Mouse (Mus musculus): ENCODE data around the gene Snx25. TPM values are rescaled to one million over a fixed set of nuclear protein-coding genes. Genes with fewer than 3 reads are reported as not detected.

The Snx25 gene
- polyA plus RNA-seq, 1 experiment from 2014 or later, result 34.5 TPM

DNA sequence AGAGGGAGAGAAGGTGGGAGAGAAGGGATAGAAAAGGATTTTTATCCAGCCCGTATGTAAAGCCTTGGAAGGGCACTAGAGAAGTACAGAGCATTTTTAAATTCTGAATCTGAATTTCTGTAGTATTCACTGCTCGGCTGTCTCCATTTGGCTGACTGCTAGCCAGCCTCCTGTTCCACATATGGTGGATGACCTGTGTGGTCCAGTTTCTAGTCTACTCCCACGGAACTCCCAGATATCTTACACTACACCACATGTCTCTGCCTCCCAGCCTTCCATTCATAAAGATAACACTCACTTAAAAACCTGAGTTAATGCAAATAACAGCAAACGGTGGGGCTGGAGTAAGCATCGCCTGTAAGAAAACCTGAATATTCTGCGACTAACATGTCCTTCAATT is 2.7 kb downstream of the Snx25 start:
- no peak overlapping the region for H3K4me3 ChIP-seq (ENCODE audit: low read depth, low read length)
- H3K27me3 ChIP-seq (replicated peaks; ENCODE audit: insufficient read depth, low read length), result no peaks in the 10 kb centered on the region
- no peaks in the 10 kb centered on the region for H3K36me3 ChIP-seq (ENCODE audit: insufficient read depth, low read length)
- H3K9ac ChIP-seq (replicated peaks; ENCODE audit: low read depth), result no peak overlapping the region
- H3K4me2 ChIP-seq (replicated peaks; ENCODE audit: low read depth, low read length), result peak overlapping the region; percentile 3; the same call in 1 of the 2 replicates
- DNase-seq (ENCODE audit: low spot score) (no peak), ATAC-seq (no peak)
- no peak overlapping the region for H3K27ac ChIP-seq (ENCODE audit: low read length)
- TF ChIP-seq EP300 (IDR thresholded peaks at IDR 0.05), result no peak
- TF ChIP-seq CTCF (IDR thresholded peaks at IDR 0.05), result no peak
- H3K9me3 ChIP-seq (ENCODE audit: low read length), result no peaks in the 10 kb centered on the region
- H3K4me1 ChIP-seq (ENCODE audit: insufficient read depth, low read depth, low read length), result peaks cover 13% of the 10 kb centered on the region; the same call in 1 of the 2 replicates
- 77% methylated on average over 6 of the region's 6 CpGs for WGBS

DNA sequence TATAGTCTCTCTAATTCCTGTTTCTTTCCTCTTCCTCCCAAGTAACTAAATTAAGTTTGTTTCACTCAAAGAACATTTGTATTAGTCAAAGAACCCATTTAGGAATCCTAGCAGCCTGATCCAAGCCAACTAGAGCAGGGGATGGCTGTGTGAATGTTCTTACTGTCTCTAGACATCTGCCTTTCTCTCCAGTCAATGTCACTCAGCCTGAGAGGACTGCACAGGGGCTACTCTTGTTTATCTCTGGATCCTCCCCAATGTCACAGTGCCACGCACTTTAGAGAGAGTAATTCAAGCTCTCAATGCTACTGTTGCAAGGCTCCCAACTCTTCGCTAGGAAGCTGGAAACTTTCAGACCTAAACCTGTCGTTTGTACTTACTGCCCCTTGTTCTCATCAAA is 5.8 kb downstream of the Snx25 start:
- 43% methylated on average over 3 of the region's 3 CpGs for WGBS
- H3K4me3 ChIP-seq (ENCODE audit: low read depth, low read length), result no peak overlapping the region
- H3K9me3 ChIP-seq (ENCODE audit: low read length), result no peaks in the 10 kb centered on the region
- no peaks in the 10 kb centered on the region for H3K27me3 ChIP-seq (replicated peaks; ENCODE audit: insufficient read depth, low read length)
- DNase-seq (ENCODE audit: low spot score), result no peak
- no peak overlapping the region for H3K9ac ChIP-seq (replicated peaks; ENCODE audit: low read depth)
- ATAC-seq, result no peak
- H3K36me3 ChIP-seq (ENCODE audit: insufficient read depth, low read length), result no peaks in the 10 kb centered on the region
- peaks cover 16% of the 10 kb centered on the region for H3K4me1 ChIP-seq (ENCODE audit: insufficient read depth, low read depth, low read length)
- TF ChIP-seq EP300 (IDR thresholded peaks at IDR 0.05) (no peak), CTCF (IDR thresholded peaks at IDR 0.05) (no peak)
- no peak overlapping the region for H3K27ac ChIP-seq (ENCODE audit: low read length)
- H3K4me2 ChIP-seq (replicated peaks; ENCODE audit: low read depth, low read length), result no peak overlapping the region

DNA sequence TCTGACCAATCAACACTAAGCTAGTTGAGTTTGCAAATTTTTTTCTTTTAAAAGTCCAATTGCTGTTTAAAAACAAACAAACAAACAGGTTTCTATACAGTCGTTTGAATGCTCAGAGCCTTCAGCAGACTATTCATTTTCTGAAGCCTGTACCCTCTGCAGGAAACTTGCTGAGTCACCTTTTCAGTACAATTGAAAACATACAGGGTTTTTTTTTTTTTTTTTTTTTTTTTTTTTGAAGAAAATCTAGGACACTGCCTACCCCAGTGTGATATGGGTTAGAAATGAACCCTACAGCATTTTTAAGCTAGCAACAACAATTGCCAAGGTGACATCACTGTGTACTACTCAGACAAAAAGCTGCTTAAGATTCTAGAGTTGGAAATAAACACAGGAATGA is 8.0 kb downstream of the Snx25 start:
- peak; percentile 23; the same call in 1 of the 2 replicates for ATAC-seq
- no peak for DNase-seq (ENCODE audit: low spot score)
- H3K9me3 ChIP-seq (ENCODE audit: low read length), result no peaks in the 10 kb centered on the region
- 18% methylated on average over 1 of the region's 1 CpGs for WGBS
- H3K4me3 ChIP-seq (ENCODE audit: low read depth, low read length), result no peak overlapping the region
- TF ChIP-seq EP300 (IDR thresholded peaks at IDR 0.05), result no peak
- no peak for TF ChIP-seq CTCF (IDR thresholded peaks at IDR 0.05)
- H3K27ac ChIP-seq (ENCODE audit: low read length), result 0 out of 2 replicates have a peak overlapping the region, but pooled peaks have one; percentile 34
- no peak overlapping the region for H3K9ac ChIP-seq (replicated peaks; ENCODE audit: low read depth)
- H3K27me3 ChIP-seq (replicated peaks; ENCODE audit: insufficient read depth, low read length), result no peaks in the 10 kb centered on the region
- H3K4me2 ChIP-seq (replicated peaks; ENCODE audit: low read depth, low read length), result no peak overlapping the region
- no peaks in the 10 kb centered on the region for H3K36me3 ChIP-seq (ENCODE audit: insufficient read depth, low read length)
- peaks cover 16% of the 10 kb centered on the region for H3K4me1 ChIP-seq (ENCODE audit: insufficient read depth, low read depth, low read length)

DNA sequence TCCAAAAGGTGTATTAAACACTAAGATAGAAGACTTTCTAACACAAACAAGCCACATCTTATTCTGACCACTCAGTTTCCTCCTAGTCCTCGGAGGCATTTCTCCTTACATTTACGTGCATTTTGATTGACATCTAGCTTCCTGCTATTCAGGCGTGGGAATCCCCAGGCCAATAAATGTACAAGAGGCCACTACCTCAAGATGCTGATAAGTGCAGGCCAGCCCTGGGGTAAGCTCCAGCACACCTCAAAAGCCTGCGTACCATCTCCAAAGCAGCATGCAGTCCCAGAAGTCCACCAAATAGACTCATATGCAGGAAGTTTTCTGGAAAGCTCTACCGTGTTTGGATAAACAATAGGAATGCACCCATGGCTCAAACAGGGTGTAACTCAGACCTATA is 8.5 kb downstream of the Snx25 start:
- Histone ChIP-seq H3K27me3 (replicated peaks; ENCODE audit: insufficient read depth, low read length) (no peaks in the 10 kb centered on the region), H3K4me2 (replicated peaks; ENCODE audit: low read depth, low read length) (no peak overlapping the region), H3K4me3 (ENCODE audit: low read depth, low read length) (no peak overlapping the region), H3K4me1 (ENCODE audit: insufficient read depth, low read depth, low read length) (peaks cover 16% of the 10 kb centered on the region), H3K36me3 (ENCODE audit: insufficient read depth, low read length) (no peaks in the 10 kb centered on the region), H3K9me3 (ENCODE audit: low read length) (no peaks in the 10 kb centered on the region), H3K27ac (ENCODE audit: low read length) (no peak overlapping the region), H3K9ac (replicated peaks; ENCODE audit: low read depth) (no peak overlapping the region)
- TF ChIP-seq CTCF (IDR thresholded peaks at IDR 0.05), result no peak
- no peak for TF ChIP-seq EP300 (IDR thresholded peaks at IDR 0.05)
- 50% methylated on average over 5 of the region's 5 CpGs for WGBS
- DNase-seq (ENCODE audit: low spot score) (no peak), ATAC-seq (no peak)

DNA sequence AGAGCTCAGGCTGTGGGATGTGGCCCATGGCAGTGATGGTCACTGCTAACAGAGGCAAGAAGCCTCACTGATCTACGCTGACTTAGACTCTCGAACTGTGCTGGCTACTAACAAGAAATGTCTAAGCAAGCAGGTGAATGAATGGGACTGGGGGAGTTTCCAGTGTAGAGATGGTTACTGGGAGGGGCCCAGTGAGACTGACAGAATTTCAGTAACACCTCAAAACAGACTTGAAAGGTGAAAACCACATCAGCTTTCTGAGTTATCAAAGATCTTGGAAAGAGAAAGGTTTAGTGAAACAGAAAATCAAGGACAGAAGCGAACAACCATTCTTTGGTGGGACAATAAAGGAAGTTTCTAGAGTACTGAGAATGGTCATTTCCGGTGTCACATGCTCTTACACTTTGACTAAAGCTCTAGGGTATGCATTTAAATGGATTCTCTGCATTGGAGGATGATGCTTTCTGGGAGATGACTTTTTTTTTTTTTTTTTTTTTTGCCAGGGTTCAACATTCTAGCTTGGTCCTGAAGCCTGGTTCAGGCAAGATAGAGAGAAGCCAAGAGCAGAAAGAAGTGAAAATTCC is 9.4 kb downstream of the Snx25 start:
- Histone ChIP-seq H3K27ac (ENCODE audit: low read length) (no peak overlapping the region), H3K4me2 (replicated peaks; ENCODE audit: low read depth, low read length) (no peak overlapping the region), H3K9me3 (ENCODE audit: low read length) (no peaks in the 10 kb centered on the region), H3K9ac (replicated peaks; ENCODE audit: low read depth) (no peak overlapping the region), H3K4me1 (ENCODE audit: insufficient read depth, low read depth, low read length) (peaks cover 16% of the 10 kb centered on the region), H3K36me3 (ENCODE audit: insufficient read depth, low read length) (no peaks in the 10 kb centered on the region), H3K27me3 (replicated peaks; ENCODE audit: insufficient read depth, low read length) (no peaks in the 10 kb centered on the region), H3K4me3 (ENCODE audit: low read depth, low read length) (no peak overlapping the region)
- WGBS, result 82% methylated on average over 4 of the region's 4 CpGs
- no peak for ATAC-seq
- TF ChIP-seq EP300 (IDR thresholded peaks at IDR 0.05) (no peak), CTCF (IDR thresholded peaks at IDR 0.05) (no peak)
- no peak for DNase-seq (ENCODE audit: low spot score)

DNA sequence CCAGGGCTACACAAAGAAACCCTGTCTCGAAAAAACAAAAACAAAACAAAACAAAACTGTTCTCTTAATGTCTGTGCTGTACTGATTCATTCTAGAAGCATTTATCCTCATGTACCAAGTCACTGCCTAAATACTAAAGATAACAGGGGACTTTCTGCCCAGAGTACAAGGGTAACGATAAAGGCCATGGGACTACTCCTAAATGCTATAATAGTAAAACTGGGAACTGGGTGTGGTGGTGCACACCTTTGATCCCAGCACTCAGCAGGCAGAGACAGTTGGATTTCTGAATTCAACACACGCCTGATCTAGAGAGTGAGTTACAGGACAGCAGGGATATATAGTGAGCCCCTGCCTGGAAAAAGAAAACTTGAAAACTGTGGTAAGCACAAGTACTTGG is 10.3 kb downstream of the Snx25 start:
- H3K27ac ChIP-seq (ENCODE audit: low read length), result no peak overlapping the region

More for the DNA sequence above, 10.3 kb downstream of the Snx25 start:
- no peak overlapping the region for H3K4me3 ChIP-seq (ENCODE audit: low read depth, low read length)
- ATAC-seq, result no peak
- WGBS, result 82% methylated on average over 3 of the region's 3 CpGs
- no peak overlapping the region for H3K9ac ChIP-seq (replicated peaks; ENCODE audit: low read depth)
- H3K4me1 ChIP-seq (ENCODE audit: insufficient read depth, low read depth, low read length), result peaks cover 13% of the 10 kb centered on the region
- TF ChIP-seq EP300 (IDR thresholded peaks at IDR 0.05), result no peak
- no peak for TF ChIP-seq CTCF (IDR thresholded peaks at IDR 0.05)
- H3K9me3 ChIP-seq (ENCODE audit: low read length), result no peaks in the 10 kb centered on the region
- DNase-seq (ENCODE audit: low spot score), result no peak
- H3K36me3 ChIP-seq (ENCODE audit: insufficient read depth, low read length), result no peaks in the 10 kb centered on the region
- H3K27me3 ChIP-seq (replicated peaks; ENCODE audit: insufficient read depth, low read length), result no peaks in the 10 kb centered on the region
- no peak overlapping the region for H3K4me2 ChIP-seq (replicated peaks; ENCODE audit: low read depth, low read length)

Data from lung, postnatal 0 days (tissue).